Mouse (Mus musculus) lung, embryonic 15.5 days (tissue): Measurements from ENCODE around the gene Bpifa1. TPM values are rescaled to one million over a fixed set of nuclear protein-coding genes. Genes with fewer than 3 reads are reported as not detected.
"Not testable (repeated sequence)": the region's sequence is repeated elsewhere in the genome, so short reads cannot be mapped to it uniquely, and the experiment has no call there.

ENCODE experiments used
- ATAC-seq: fragments of 200-750 bp; cut with Nextera tagmentation; 2 replicates; pipeline ENCODE4 v1.8.0; 2017; ENCODE audit warnings: moderate number of reproducible peaks, borderline replicate concordance; ENCODE audit not compliant: low FRiP score, low TSS enrichment; ENCODE audit errors: extremely low read depth
- H3K27ac ChIP-seq: fragments of 300-500 bp; sonication (generic); 2 replicates; pipeline ENCODE4 v1.5.1; 2015; ENCODE audit warnings: moderate library complexity, mild to moderate bottlenecking, inconsistent platforms
- H3K27me3 ChIP-seq: fragments of 300-500 bp; sonication (generic); 2 replicates; pipeline ENCODE4 v1.6.1; 2015; ENCODE audit warnings: inconsistent platforms
- H3K36me3 ChIP-seq: fragments of 300-500 bp; sonication (generic); 2 replicates; pipeline ENCODE4 v1.6.1; 2015; ENCODE audit warnings: inconsistent platforms
- H3K4me1 ChIP-seq: fragments of 300-500 bp; sonication (generic); 2 replicates; pipeline ENCODE4 v1.6.1; 2015; ENCODE audit warnings: inconsistent platforms
- H3K4me2 ChIP-seq: fragments of 300-500 bp; sonication (generic); 2 replicates; pipeline ENCODE4 v1.6.1; 2015; ENCODE audit warnings: inconsistent platforms, mild to moderate bottlenecking, moderate library complexity
- H3K4me3 ChIP-seq: fragments of 300-500 bp; sonication (generic); 2 replicates; pipeline ENCODE4 v1.5.1; 2015; ENCODE audit warnings: mild to moderate bottlenecking, inconsistent platforms
- H3K9ac ChIP-seq: fragments of 300-500 bp; sonication (generic); 2 replicates; pipeline ENCODE4 v1.6.1; 2015; ENCODE audit warnings: inconsistent platforms
- H3K9me3 ChIP-seq: fragments of 300-500 bp; sonication (generic); 2 replicates; pipeline ENCODE4 v1.6.1; 2016; ENCODE audit warnings: inconsistent platforms
- WGBS: fragments of 180-500 bp; shearing (Covaris S2); methylation state at CpG from one replicate; pipeline ENCODE4 v1.1.7; 2015; 5-methylcytosine and 5-hydroxymethylcytosine counted together
- polyA plus RNA-seq: library from polyadenylated mRNA; unstranded; fragments of >200 nt; fragmentation: Nextera tagmentation; extraction: Ambion mirVana; gene quantifications from 2 replicates; pipeline ENCODE4 v1.2.1, GENCODE M21; 2015

Bpifa1 gene
- polyA plus RNA-seq, 1 experiment from 2014 or later = 18.2 TPM

DNA sequence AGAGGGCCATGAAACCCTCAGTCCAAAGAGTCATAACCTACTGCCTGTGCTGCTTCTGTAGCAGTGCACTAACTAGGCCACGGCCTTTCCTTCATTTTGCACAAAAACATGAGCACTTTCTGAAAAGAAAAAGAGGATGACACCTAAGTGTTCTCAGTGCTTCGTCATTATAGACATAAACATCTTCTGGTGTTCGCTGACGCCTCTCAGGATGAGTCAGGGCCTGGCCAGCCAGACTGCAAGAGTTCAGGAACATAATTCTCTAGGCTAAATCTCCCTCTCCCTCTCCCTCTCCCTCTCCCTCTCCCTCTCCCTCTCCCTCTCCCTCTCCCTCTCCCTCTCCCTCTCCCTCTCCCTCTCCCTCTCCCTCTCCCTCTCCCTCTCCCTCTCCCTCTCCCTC, 40.4 kb downstream of the Bpifa1 start:
- not testable (repeated sequence) for H3K27ac ChIP-seq, H3K36me3 ChIP-seq, H3K27me3 ChIP-seq

DNA sequence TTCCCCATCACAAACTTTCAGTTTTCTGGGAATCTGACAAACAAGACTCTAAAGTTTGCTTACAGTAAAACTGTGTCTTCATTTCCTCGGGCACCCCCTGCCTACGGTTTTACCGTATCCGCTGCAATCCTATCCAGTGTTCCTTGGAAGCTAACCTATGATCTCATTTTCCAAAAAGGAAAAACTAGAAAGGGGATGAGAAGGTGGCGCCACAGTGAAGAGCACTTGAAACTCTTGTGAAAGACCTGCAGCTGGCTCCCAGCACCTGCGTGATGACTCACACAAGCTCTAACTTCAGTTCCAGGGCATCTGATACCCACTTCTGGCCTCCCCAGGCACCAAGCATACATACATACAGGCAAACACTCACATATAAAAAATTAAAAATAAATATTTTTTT, 42.6 kb downstream of the Bpifa1 start:
- ATAC-seq = no peak; the same call in 1 of the 2 replicates

More for the DNA sequence above, 40.4 kb downstream of the Bpifa1 start:
- H3K4me3 ChIP-seq, H3K9me3 ChIP-seq, H3K4me1 ChIP-seq, H3K4me2 ChIP-seq, ATAC-seq, H3K9ac ChIP-seq: not testable (repeated sequence)
- 50% methylated on average over 4 of the region's 4 CpGs for WGBS

GRCm38 (mm10) chr2:154185748-154186147, 43.1 kb downstream of the Bpifa1 start:
- H3K4me3 ChIP-seq = no peak overlapping the region
- H3K9me3 ChIP-seq = no peaks in the 10 kb centered on the region
- peaks cover 8% of the 10 kb centered on the region; the same call in 1 of the 2 replicates for H3K4me1 ChIP-seq
- H3K36me3 ChIP-seq = no peaks in the 10 kb centered on the region
- no peak overlapping the region for H3K9ac ChIP-seq
- peak; percentile 49; the same call in 1 of the 2 replicates for ATAC-seq
- WGBS = 49% methylated on average over 3 of the region's 3 CpGs
- no peak overlapping the region for H3K4me2 ChIP-seq
- H3K27me3 ChIP-seq = no peaks in the 10 kb centered on the region
- peak overlapping the region; percentile 76 for H3K27ac ChIP-seq

More for the DNA sequence above, 42.6 kb downstream of the Bpifa1 start:
- no peak overlapping the region for H3K9ac ChIP-seq
- peaks cover 8% of the 10 kb centered on the region; the same call in 1 of the 2 replicates for H3K4me1 ChIP-seq
- 54% methylated on average over 6 of the region's 6 CpGs for WGBS
- no peaks in the 10 kb centered on the region for H3K36me3 ChIP-seq
- H3K9me3 ChIP-seq = no peaks in the 10 kb centered on the region
- H3K27ac ChIP-seq = peak overlapping the region; percentile 76
- no peak overlapping the region for H3K4me3 ChIP-seq
- no peak overlapping the region for H3K4me2 ChIP-seq
- H3K27me3 ChIP-seq = no peaks in the 10 kb centered on the region

GRCm38 (mm10) chr2:154187468-154187867, 44.8 kb downstream of the Bpifa1 start:
- H3K27me3 ChIP-seq = no peaks in the 10 kb centered on the region
- no peak overlapping the region for H3K4me2 ChIP-seq
- H3K4me1 ChIP-seq = peaks cover 8% of the 10 kb centered on the region; the same call in 1 of the 2 replicates
- no peak for ATAC-seq
- no peaks in the 10 kb centered on the region for H3K9me3 ChIP-seq
- H3K9ac ChIP-seq = no peak overlapping the region
- no peak overlapping the region for H3K27ac ChIP-seq
- H3K4me3 ChIP-seq = no peak overlapping the region
- 38% methylated on average over 5 of the region's 5 CpGs for WGBS
- no peaks in the 10 kb centered on the region for H3K36me3 ChIP-seq

DNA sequence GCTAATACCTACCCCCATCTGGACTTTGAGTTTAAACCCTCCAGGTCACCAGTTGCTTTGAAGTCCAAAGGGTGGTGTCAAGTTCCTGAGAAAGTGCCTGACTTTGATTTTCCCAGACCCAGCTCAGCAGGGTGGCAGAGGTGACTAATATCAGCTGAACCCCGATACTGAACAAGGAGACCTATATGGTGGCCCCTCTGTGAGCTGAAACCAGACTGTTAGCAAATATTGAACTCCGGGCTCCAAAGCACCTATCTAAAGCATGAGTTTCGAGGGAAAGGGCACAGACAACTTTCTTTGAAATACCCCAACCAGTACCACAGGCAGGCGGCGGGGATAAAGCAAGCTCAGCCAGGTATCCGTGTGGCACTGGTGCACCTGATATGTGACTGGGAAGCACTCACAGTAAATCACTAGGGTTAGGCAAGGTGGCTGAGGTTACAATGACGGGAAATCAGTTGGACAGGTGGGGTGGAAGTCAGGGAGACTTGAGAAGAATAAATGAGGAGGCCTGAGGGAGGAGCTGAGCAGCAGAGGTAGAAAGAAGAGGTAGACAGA, 47.3 kb downstream of the Bpifa1 start:
- Histone ChIP-seq H3K4me1 (peaks cover 8% of the 10 kb centered on the region; the same call in 1 of the 2 replicates), H3K36me3 (no peaks in the 10 kb centered on the region), H3K4me2 (no peak overlapping the region), H3K9me3 (no peaks in the 10 kb centered on the region), H3K27ac (no peak overlapping the region), H3K9ac (no peak overlapping the region), H3K4me3 (no peak overlapping the region), H3K27me3 (no peaks in the 10 kb centered on the region)
- no peak for ATAC-seq
- 60% methylated on average over 7 of the region's 7 CpGs for WGBS

GRCm38 (mm10) chr2:154190546-154191258, 48.0 kb downstream of the Bpifa1 start, which contains the start of gene Bpifb1:
TSS of gene Bpifb1 (plus strand) at chr2:154190818.
- Histone ChIP-seq H3K27me3 (no peaks in the 10 kb centered on the region), H3K4me3 (no peak within 1 kb of the TSS), H3K4me2 (no peak within 1 kb of the TSS), H3K4me1 (0 out of 2 replicates have a peak, but pooled peaks cover 2% of the 10 kb centered on the region), H3K27ac (no peak within 1 kb of the TSS), H3K36me3 (no peaks in the 10 kb centered on the region), H3K9me3 (no peaks in the 10 kb centered on the region), H3K9ac (no peak within 1 kb of the TSS)
- ATAC-seq = no peak
- 72% methylated on average over 11 of the region's 11 CpGs for WGBS

DNA sequence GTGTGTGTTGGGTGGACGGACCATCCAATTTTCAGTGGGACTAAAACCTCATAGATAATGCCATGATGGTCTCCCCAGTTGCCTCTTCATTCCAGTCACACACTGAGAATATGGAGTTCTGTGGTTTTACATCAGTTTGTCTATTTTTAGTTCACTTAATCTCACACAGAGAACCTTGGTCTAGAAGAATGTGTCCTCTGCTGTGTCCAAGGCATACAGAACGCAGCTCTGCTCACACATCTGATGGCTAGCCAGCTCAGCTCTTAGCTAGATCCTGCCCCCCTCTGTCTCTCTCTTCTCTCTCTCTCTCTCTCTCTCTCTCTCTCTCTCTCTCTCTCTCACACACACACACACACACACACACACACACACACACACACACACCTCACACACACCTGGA, 49.5 kb downstream of the Bpifa1 start:
- ATAC-seq = no peak
- Histone ChIP-seq H3K4me1 (no peaks in the 10 kb centered on the region), H3K36me3 (no peaks in the 10 kb centered on the region), H3K9me3 (no peaks in the 10 kb centered on the region), H3K4me2 (no peak overlapping the region), H3K4me3 (no peak overlapping the region), H3K27ac (no peak overlapping the region), H3K27me3 (no peaks in the 10 kb centered on the region), H3K9ac (no peak overlapping the region)
- WGBS = 72% methylated on average over 2 of the region's 2 CpGs

DNA sequence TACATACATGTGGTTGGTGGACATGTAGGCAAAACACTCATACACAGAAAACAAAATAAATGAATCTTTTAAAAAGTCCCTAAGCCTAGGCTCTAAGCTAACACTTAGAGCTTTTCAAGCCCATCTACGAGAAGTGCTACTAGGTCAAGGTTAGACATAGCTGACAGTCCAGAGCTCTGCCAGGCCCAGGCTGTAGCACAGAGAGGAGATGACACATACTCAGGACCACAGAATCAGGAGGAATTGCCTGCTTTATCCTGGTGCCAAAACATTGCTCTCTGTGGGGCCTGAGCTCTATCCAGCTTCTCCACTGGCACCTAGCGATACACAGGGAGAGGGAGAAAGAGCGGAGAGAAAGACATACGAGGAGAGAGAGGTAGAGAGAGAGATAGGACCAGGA, 50.4 kb downstream of the Bpifa1 start:
- no peak for ATAC-seq
- Histone ChIP-seq H3K27me3 (no peaks in the 10 kb centered on the region), H3K27ac (no peak overlapping the region), H3K4me2 (no peak overlapping the region), H3K9me3 (no peaks in the 10 kb centered on the region), H3K4me1 (no peaks in the 10 kb centered on the region), H3K9ac (no peak overlapping the region), H3K4me3 (no peak overlapping the region), H3K36me3 (no peaks in the 10 kb centered on the region)
- 80% methylated on average over 4 of the region's 4 CpGs for WGBS

- Histone ChIP-seq H3K9ac (no peak overlapping the region), H3K4me2 (no peak overlapping the region), H3K9me3 (no peaks in the 10 kb centered on the region), H3K27ac (no peak overlapping the region), H3K36me3 (no peaks in the 10 kb centered on the region), H3K4me3 (no peak overlapping the region), H3K4me1 (no peaks in the 10 kb centered on the region), H3K27me3 (no peaks in the 10 kb centered on the region)
- WGBS = 58% methylated on average over 5 of the region's 5 CpGs
- ATAC-seq = no peak
These were observed 51.4 kb downstream of the Bpifa1 start for GRCm38 (mm10) chr2:154193994-154194504.

DNA sequence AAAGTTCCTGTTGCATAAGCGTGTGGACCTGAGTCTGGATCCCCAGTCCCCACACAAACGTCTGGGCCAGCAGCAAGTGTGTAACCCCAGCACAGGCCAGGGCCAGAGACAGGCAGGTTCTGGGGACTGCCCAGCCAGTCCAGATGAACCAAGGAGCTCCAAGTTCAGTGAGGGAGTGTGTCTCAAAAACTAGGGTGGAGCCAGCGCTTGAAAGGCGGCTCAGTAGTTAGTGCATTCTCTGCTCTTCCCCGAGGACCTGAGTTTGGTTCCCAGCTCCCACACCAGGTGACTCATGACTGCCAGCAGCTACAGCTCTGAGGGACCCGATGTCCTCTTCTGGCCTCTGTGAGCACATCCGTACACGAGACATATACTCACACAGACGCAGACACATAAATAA, 54.4 kb downstream of the Bpifa1 start:
- no peaks in the 10 kb centered on the region for H3K9me3 ChIP-seq
- no peaks in the 10 kb centered on the region for H3K27me3 ChIP-seq
- H3K9ac ChIP-seq = no peak overlapping the region
- WGBS = 86% methylated on average over 9 of the region's 9 CpGs
- no peak overlapping the region for H3K27ac ChIP-seq
- H3K4me1 ChIP-seq = no peaks in the 10 kb centered on the region
- no peaks in the 10 kb centered on the region for H3K36me3 ChIP-seq
- no peak for ATAC-seq
- H3K4me3 ChIP-seq = no peak overlapping the region
- no peak overlapping the region for H3K4me2 ChIP-seq
